Mouse (Mus musculus) layer of hippocampus, postnatal 36 days (tissue): ENCODE measurements around the gene Fam50a. TPM values are rescaled to one million over a fixed set of nuclear protein-coding genes. Genes with fewer than 3 reads are reported as not detected.

Source experiments
- DNase-seq, 2 experiments: peaks; one replicate each; pipeline ENCODE4 v3.0.0; 2022
- total RNA-seq, 2 experiments: library from RNA; stranded (reverse); gene quantifications; 2 replicates each; pipeline ENCODE4 v1.2.3; 2021

Gene Fam50a
- 10 to 100 TPM; 28.9 to 33.8 TPM for total RNA-seq

DNA sequence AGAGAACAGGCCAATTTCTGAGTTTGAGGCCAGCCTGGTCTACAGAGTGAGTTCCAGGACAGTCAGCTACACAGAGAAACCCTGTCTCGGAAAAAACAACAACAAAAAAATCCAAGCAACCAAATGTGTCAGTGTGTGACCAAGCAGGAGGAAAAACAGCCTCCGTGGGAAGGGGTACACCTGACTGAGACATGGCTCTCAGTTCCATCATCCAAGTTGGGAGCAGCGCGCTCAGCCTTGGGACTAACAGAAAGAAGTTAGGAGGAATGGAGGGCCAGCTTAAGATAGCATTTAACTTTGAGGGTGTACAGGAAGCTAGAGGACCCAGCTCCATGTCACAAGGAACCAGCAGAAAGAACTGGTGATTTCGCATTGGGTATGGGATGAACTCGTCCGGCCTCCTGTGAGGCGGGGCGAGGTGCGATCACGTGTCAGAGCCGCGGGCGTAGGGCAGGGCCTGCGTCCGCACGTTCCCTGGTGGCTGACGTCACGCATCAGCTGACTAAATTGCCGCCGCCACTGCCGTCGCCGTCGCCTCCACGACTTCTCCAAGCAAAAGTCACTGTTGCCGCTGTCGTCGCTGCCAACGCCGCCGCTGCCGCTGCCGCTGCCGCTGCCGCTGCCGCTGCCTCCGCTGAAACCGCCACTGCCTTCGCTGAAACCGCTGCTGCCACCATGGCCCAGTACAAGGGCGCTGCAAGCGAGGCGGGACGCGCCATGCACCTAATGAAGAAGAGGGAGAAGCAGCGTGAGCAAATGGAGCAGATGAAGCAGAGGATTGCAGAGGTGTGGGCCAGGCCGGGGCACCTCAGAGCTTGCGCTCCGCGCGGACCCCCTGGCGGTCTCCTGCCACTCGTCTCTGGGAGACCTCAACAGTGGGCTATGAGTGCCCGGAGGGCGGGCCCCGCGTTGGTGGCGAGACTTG is at the start of gene Fam50a:
Gene Fam50a, plus strand, starts transcription at position 494 of the 925 bp plus-strand sequence.
- DNase-seq: peak; percentile 83 to 87

DNA sequence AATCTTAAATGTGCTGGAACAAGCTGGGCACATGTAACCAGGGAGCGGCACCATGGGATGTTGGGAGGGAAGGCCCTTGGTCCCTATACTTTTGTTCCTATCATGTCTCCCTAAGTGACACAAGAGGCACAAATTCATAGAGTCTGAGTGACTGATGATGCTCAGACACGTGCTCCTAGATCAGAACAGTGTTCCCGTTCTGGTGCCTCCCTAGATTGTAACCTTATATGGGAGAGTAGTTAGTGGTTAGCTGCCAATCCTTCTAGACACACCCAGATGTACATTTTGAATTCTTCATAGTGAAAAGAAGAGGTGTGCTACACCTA is 43.1 kb upstream of the Fam50a start:
- no peak for DNase-seq

DNA sequence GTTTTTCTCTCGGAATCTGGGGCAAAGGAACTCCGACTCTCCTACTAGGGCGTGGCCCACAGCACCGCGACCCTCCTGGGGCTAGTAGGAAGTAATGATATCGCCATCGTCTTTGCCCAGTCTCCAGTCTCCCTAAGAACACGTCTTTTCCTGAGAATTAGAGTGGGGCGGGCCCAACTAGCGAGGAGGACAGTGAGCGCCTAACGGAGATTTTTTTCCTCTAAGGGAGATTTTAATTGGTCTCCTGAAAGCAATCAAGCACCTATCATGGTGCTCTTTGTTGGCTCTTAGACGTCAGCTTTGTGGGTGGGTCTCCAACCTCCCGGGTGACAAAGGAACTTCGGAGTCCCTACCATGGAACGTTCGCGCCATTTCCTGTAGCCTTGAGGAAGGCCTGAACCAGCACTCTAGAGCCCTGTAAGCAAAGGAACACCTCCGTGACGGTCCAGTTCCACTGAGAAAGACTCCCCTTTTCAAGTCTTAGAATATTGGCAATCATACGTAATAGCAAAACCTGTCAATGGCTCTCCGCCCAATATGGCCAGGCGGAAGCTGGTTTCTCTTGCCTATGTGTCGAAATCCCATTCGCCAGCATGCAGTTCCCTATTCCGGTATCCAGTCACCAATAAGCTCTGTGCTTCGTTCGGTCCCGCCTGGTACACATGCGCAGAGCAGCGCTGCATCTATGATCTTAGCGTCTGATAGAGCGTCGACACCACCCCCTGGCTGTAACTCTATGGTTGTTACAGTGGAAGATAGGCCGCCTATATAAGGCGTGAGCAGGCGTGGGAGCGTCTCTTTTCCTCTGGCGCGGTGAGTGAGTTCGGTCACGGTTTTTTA is 42.6 kb upstream of the Fam50a start, which contains the start of gene Rpl10:
Gene Rpl10, plus strand, starts transcription at position 751 of the 840 bp plus-strand sequence.
- DNase-seq: peak; percentile 87 to 89

DNA sequence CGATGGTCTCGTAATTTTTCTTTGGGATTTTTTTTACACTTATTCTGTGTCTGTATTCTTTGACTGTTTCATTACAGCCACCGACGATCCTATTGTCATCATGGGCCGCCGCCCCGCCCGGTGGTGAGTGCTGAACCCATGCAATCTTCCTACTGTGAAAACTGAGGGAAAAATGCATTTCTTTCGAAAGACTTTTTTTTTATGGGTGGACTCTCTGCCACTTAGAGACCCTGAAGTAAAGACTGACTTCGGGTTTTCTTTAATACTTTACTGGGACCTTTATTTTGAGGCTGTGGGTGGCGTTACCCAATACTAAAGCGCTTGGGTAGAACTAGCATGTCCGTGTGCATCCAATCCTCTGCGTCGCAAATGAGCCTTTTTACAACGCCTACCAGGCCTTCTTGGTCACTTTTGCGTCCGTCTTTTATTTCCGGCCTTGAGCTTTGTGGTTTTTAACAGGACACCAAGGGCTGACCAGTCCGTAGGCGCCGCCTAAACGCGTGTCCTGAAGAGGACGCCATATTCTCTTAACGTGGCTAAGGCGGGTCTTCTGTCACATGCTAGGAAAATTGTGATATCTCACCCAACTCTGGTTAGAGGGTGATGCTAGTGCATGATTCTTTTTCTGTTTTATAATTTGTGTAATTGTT is 41.8 kb upstream of the Fam50a start:
- DNase-seq: no peak

DNA sequence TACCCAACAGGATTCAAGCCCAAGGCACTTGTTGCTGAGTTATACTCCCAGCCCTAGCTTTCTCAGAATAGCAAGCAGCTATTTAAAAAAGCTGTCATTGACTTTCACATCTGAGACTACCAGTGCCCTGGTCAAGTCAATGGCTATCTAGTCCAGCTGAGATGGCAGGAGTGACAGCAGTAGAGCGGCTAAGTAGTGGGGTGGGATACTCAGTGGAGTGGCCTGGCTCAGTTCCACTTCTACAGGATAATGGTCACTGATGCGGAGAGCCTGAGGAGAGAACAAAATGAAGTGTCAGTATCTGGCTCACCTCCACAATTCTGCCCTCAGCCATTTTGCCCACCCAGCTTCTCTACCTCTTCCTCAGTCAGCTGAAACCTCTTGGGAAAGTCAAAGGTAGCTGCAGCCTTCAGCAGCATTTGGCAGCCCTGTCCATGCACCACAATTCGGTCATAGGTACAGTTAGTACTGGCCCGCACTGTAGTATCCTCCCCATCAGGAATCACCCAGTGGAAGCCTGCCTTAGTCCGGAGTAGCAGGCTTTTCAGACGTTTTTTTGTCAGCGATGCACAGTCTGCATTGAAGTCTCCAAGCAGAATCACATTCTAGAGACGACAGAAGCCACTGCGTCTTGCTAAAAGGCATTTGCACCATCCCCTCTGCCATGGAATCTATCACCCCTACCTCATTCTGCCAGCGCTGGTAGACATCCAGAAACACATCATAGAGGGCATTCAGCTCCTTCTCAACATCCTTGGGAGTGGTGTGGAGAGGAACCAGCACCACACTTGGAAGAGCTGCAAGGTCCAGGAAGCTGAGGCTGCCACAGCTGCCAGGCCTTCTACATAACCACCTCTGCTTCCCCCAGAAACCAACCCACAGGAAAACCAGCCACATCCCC is 39.2 kb upstream of the Fam50a start:
- DNase-seq: no peak

DNA sequence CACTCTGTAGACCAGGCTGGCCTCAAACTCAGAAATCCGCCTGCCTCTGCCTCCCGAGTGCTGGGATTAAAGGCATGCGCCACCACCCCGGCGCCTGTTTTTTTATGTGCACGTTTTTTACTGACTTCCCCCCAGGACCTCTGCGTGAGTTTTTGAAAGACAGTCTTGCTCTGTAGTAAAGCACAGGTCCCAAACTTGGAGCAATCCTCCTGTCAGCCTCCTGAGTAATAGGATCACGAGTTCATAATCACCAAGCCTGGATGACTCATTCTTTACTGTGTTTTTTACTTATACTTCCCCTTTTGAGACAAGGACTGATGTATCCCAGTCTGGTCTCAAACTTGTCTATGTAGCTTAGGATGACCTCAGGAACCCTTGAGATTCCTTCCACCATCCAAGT is 34.9 kb upstream of the Fam50a start:
- no peak for DNase-seq

DNA sequence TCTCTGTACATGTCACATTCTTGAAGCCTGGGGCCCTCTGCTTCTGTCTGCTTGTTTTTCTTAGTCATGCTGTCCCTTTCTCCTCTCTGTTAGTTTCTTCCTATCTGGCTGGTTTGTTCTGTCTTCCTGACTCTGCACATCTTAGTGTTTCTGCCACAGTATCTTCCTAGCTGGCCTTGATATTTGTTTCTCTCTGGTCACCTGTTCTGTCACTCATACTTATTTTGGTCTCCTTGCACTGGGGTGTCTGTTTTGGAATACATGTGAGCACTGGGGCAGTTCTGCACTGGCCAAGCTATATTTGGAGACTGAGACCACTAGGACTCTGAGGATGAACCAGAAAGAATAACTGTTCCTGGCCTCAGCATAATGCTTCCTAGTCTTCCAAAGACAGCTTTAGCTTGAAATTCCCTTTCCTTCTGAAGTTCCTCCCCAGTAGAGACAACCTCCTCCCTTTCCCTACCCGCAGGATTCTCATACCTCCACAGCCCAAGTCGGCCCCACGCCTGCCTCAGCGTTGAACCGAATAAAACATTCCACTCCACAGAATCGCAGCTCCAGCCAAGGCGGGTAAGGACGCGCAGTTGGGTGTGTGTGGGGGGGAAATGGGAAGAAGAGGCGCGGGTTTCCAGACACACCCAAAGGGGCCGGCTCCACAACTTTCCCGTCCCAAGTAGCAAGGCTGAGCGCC is 31.6 kb upstream of the Fam50a start:
- no peak for DNase-seq

DNA sequence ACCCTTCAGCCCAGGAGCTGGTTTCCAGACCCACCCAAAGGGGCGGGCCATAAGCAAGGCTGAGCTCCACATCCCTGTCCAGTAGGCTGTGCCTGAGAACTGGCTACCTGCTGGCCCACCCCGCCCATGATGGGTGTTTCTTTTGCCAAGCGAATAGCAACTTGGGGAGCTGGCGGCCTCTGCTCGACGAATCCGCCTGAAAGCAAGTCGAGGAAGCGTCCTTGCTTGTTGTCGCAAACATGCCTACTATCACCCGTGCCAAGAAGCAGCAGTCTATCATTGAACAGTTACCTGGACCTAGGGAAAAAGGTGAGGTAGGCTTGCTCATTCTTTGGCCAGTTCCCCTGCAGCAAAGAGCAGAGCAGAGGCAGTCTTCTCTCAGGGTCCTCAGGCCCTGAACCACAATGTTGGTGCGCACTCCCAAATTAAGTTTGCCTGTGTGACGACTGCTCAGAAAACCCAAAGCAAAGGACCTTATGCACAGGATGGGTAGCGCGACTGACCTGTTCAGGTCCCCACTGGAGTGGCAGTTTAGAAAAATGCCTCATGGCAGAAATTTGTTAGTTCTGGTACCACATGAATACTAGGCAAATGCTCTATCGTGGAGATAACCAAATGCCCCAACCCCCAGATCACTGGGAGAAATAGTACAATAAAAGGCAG is 31.0 kb upstream of the Fam50a start, which contains the start of the genes Taz and Dnase1l1:
Gene Taz, plus strand, starts transcription at position 181 of the 663 bp plus-strand sequence.
Gene Dnase1l1, minus strand, starts transcription at position 606 of the 663 bp plus-strand sequence.
- peak in 1 of 2 experiments; percentile 25 for DNase-seq

DNA sequence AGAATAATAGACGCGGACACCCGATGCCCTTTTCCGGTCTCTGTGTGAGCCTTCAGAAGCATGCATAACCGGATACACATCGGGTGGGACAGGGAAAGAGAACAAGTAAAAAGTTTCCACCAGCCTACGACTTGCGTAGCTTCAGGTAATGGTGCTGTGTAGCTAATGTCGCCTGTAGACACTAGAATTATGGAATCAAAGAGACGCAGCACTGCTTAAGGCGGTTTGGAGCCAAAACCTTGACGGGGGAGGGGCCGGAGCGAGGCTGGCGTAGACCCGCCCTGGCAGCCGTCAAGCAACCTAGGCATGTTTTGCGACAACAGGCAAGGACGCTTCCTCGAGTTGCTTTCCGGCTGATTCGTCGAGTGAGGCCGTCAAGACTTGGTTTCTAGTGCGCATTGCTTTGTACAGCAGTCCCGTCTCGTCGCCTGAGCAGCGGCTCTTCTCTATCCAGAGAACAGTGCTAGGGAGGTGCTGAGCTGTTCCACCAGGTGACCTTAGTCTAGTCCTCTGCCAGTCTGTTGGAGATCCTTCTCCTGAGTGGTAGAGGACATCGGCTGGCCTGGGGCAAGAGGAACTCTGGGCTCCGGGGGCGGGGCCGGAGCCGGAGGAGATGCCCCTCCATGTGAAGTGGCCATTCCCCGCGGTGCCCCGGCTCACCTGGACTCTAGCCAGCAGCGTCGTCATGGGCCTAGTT is 30.3 kb upstream of the Fam50a start:
- DNase-seq: peak; percentile 80

DNA sequence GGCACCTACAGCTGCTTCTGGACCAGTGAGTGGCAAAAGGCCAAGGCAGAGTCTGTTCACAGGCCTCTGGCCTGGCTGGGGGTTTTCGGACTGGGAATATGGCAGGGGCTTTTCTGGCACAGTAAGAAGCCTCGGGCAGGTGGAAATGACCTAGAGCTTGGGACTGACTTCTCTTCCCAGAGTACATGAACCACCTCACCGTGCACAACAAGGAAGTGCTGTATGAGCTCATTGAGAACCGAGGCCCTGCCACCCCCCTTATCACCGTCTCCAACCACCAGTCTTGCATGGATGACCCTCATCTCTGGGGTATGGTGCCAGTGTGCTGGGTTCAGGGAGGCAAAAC is 29.8 kb upstream of the Fam50a start:
- no peak for DNase-seq

DNA sequence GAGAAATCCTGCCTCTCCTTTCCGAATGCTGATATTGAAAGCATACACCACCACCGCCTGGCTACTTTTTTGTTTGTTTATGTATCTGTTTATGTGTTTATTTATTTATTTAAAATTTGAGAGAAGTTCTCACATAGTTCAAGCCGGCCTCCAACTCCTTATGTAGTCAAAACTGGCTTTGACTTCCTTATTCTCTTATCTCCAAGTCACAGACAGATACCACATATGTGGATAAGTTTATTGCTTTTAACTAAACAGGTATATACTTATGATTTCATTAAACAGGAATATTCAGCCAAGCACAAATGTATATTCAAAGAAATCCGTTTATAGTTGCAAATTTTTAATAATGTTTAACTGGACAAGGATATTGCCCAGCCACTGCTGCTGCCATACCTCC is 19.4 kb upstream of the Fam50a start:
- no peak for DNase-seq

DNA sequence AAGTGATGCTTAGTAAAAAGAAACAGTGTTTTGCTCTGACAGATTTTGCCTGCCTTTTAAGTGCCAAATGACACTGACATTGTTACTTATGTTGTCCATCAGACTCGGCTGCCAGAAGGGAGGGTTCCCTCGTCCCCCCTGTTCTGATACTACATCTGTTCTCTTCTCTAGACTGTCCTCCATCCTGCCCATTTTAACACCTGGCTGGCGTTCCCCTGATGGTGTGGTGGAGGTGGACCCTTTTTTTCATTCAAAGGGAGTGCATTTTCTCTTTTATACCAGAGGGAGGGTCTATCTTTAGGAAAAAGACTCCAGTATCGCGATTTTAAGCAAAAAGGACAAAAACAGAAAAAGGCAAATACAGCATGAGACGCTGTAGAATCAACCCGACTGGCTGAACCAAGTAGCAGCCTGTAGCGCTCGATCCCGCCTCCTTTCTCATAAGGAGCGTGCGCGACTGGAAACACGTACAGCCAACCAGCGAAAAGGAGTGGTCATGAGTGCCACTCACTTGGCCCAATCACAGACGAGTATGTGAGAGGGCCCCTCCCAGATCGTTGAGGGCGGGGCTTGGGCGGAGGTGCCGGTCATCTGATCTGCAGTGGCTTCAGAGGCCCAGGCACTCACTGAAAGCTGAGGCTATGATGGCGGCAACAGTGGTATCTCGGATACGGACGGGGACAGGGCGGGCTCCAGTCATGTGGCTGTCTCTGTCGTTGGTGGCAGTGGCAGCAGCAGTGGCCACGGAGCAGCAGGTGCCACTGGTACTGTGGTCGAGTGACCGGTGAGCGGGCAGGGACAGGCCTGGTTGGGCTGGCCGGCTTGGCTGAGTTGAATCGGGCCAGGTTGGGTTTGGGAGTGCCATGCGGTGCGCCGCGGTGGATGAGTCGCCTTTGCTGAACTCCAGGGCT is 16.0 kb upstream of the Fam50a start, which contains the start of gene Atp6ap1:
Gene Atp6ap1, plus strand, starts transcription at position 560 of the 911 bp plus-strand sequence.
- peak; percentile 91 to 92 for DNase-seq

DNA sequence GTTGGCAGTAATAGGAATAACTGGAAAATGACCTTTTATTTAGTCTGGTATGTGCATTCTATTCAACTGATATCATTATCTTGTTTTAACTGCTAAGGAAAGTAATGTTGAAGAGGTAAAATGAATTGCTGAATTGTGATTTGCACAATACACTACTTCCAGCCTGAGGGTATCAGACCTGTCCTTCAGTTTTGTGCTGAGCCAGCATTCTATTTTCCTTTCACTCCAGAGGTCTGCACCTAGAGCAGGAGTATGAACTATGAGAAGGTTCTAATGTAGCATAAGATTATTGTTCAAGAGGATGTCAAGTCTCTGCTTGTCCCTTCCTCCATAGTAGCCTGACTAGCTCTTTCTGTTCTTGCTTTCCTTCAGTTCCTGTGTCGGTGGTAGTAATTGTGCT is 14.5 kb upstream of the Fam50a start:
- DNase-seq: no peak

DNA sequence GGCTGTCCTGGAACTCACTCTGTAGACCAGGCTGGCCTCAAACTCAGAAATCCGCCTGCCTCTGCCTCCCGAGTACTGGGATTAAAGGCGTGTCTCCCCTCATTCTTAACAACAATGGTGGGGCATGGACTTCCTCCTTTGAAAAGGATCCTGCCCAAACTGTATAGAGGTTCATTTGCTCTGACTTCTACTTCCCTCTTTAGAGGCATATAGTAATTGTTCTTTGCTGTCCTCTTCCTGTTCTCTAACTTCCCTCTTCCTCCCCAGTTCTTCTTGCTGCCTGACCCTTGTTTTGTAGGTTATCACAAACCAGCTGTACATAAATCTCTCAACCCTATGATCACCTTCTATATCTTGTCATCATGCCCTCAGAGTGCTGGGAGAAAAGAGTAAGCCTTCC is 13.1 kb upstream of the Fam50a start:
- DNase-seq: no peak

DNA sequence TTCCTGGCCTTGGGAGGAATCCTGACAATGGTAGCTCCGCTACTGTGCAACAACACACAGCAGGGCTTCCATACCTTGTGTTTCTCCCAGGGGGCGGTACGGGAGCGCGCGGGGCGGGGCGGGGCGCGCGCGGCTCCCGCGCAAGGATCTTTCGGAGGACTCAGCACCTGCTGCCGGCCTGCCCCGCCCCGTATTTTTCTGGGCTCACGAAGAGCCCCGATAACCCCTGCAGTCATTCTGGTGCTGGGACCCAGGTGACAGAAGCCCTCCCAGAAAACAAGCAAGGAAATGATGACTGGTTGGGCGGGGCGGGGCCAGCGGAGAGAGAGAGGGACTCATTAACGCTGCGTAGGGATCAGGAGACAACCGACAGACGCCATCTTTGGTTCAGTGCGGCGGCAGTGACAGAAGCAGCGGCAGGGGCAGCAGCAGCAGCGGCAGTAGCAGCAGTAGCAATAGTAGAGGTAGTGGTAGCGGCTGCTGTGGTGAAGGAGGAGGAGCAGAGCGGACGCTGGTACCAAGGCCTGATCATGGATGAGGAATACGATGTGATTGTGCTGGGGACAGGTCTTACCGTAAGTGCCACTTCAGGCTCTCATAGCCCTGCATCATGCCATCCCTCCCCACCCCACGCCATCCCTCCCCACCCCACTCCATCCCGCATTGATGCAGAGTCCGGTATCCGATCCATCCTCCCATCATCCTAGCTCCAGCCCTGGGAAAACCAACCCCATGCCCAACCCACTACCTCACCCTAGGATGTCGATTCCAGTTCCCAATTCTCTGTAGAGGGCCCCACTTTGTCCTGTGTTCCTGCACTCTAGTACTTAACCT is 7.7 kb upstream of the Fam50a start, which contains the start of gene Gdi1:
Gene Gdi1, plus strand, starts transcription at position 132 of the 834 bp plus-strand sequence.
- peak; percentile 68 to 69 for DNase-seq

DNA sequence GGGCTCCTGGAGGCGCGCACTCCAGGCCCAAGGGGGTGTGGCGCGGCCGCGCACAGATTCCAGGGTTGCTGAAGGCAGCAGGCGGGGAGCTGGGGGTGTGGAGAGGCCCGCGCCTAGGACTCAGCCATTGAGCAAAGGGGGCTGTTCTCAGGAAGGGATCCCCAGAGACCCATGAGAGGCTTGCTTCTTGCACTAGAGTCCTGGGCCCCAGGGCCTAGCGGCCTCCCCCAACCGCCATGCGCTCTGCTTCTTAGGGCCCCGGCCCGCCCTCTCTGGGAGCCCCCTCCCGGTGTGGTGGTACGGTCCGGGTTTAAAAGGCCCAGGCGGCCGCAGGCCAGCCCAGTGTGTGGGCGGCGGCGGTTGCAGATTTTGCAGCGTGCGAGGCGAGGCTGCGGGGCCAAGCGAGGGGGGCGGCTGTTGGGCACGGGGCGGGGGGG is 15.9 kb downstream of the Fam50a start, which contains the start of gene Plxna3:
Gene Plxna3, plus strand, starts transcription at position 342 of the 437 bp plus-strand sequence.
- DNase-seq: peak; percentile 45 to 51

DNA sequence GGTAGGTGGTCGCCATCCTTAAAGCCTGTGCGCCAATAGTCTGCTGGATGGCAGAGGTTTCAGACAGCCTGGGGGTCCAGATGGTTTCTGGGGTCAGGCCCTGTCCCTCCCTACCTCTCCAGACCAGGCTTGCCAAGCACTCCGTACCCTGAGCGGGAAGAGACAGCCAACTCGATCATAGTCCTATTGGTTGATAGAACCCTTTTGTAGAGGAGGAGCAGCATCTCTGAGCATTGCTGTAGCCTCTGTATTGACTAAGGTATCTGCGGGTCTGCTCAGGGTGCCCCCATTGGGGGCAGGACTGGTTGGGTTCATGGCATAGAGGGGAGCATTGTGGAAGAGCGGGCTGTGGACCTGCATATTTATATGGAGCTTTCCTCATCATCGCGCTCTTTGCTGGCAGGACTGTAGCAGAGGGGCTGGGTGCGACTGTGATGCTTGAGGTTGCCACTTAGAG is 16.4 kb downstream of the Fam50a start:
- DNase-seq: no peak
